Mouse (Mus musculus): ENCODE results near the gene Map4k3.
"Not testable (repeated sequence)": the region's sequence is repeated elsewhere in the genome, so short reads cannot be mapped to it uniquely, and the experiment has no call there.

The Map4k3 gene

GRCm38 (mm10) chr17:80728062-80728858 lies at the start of gene Map4k3:
TSS of gene Map4k3 (minus strand) at chr17:80728485.
- peak; percentile 89 for DNase-seq

DNA sequence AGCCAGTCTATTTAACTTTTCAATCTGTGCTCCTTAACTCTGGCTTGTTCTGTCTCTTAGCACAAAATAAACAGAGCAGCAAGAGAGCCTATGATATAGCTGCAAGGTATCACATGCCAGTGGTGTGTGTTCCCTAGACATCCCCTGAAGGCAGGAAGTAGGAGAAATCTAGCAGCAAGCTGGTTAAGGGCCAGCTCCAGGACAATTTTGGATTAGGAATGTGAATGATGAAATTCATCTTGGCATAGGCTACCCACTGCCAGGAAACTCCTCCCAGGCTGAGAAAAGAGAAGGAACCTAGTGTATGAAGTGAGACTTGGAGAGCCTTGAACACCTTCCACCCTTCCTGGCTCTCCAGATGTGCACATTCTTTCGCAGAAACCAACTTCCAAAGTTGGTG lies 49.3 kb upstream of the Map4k3 start:
- DNase-seq, result no peak

DNA sequence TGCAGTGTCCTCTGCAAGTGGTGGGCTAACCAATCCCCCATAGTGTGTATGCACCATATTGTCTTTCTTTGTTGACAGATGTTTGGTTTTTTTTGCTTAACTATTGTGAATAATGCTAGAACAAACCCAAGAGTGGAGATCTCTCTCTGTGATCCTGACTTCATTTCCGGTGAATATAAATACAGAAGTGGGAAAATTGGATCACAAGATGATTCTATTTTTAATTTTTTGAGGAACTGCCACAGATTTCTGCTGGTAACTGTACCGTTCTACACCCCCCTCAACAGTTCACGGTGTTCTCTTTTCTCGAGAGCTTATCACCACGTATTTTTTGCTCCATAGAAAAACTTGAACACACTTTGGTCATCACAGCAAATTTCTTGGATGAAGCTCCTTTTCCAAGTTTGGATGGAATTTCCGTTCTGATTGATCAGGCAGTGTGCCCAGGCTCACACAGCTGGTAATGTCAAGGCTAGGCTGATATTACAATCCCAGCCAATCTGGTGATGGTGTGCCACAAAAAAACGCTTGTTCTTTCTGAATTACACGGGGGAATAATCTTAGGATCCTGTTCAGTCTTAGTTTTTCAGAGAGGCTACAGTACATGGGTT lies 47.0 kb upstream of the Map4k3 start:
- peak; percentile 45 for DNase-seq

DNA sequence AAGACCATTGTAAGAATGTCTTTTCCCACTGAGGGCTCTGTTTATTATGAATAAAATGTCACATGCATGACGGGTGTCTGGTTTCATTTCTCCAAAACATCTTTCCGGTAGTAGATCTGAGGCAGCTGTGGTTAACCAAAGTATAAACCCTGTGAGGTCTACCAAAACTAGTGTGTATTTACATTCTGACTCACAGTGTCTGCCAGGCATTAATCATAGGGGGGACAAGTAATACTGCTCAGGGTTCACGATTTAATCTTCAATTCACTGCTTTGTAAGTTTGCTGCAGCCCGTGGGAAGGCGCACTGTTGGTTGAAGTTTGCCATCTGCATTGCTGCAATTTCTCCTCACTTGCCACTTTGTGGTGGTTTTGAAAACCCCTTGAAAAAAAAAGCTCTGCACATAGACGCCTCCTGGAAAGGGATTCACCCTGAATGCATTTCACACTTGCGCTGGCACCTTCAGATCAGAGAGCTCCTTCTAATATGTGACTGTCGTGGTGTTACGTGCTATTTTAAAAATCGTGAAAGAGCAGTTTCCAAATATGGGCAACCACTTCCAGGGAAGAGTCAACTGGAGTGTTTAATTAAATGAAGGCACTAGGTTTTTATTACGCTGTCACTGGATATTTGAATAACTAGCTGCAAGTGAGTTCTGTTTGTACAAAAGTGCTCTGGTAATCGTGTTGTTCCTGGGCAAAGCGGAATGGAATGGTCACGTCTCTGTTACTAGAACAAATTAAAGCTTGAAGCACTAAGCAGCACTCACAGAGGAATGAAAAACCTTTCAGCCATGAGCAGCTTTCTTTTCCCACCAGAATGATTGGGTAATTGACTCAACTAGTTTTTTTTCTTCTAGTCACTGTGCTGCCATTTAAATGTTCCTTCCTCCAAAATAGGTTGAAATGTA lies 44.5 kb upstream of the Map4k3 start:
- peak; percentile 23 for DNase-seq

DNA sequence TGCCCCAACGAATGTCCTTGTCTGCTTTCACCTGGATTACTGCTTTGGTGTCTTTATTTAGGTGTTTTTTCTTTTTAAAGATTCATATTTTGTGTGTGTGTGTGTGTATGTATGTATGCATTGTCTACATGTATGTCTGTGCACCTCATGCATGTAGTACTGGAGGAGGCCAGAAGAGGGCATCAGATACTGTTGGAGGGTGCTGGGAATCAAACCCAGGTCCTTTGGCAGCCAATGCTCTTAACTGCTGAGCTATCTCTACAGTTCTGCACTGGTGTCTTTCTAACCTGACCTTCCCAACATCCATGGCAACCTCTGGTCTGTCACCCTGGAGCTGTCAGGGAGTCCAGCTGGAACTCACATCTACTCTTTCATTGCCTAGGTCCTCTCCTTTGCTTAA lies 41.8 kb upstream of the Map4k3 start:
- no peak for DNase-seq

GRCm38 (mm10) chr17:80765204-80765603 lies 36.9 kb upstream of the Map4k3 start:
- DNase-seq, result no peak

DNA sequence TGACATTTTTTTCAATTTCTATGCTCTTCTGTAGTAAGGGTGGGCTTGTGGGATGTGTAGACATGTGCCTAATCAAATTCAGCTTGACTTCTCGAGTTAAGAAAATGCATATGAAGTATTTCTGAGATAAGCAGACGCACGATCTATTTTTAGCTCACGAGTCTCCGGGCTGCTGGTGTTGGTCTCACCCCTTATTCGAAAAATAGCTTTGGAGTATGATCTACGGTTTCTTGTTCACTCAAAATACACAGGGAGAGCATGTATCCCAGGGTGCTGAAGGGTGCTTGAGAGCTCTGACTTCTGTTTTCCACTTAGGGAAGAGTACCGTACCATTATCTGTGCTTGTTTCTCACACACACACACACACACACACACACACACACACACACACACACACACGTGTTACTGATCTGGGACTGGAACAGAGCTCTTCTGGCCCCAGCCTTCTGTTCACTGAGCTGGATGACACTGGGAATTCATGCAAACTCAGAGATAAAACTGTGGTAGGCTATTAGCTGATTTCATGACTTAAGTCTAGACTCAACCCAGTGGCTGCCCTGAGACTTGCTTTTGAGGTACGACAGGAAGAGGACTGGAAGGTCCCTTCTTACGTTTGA lies 34.9 kb upstream of the Map4k3 start:
- DNase-seq, result no peak

- DNase-seq, result no peak
These were observed 34.2 kb upstream of the Map4k3 start for GRCm38 (mm10) chr17:80762391-80763040.

- DNase-seq, result not testable (repeated sequence)
These were observed 32.9 kb upstream of the Map4k3 start for GRCm38 (mm10) chr17:80761191-80761590.

DNA sequence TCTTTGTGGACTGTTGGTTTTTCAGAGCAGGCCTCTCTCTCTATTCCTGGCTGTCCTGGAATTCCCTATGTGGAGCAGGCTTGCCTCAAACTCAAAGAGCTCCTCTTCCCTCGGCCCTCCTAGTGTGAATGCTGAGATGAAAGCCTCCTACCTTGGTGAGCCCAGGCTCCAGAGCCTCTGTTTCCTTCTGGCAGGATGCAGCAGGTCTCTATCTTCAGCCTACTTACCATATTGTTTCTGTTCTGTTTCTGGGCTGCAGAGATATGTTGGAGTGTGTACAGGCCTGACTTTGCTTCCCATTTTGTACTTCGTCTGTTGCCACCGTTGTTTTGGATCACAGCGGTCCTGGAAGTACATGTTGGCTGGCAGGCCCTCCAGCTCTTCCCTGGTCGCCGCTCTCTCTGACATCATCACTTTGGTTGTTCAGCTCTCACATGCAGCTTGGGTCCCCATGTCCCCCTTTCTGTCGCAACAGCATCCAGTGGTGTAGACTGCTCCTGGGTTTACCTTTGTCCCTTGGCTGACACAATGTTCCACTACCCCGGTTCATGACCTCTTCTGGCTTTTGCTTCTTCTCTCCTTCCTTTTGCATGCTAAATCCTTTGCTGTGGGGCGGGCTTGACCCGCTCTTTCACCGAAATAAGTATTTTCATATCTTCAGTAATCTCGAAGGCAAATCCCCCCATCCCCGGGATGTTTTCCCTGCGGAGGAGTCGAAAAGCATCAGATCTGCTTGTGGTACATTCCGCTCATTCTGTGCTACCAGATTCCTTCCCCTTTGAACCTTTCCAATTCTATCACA lies 32.3 kb upstream of the Map4k3 start:
- peak; percentile 30 for DNase-seq

DNA sequence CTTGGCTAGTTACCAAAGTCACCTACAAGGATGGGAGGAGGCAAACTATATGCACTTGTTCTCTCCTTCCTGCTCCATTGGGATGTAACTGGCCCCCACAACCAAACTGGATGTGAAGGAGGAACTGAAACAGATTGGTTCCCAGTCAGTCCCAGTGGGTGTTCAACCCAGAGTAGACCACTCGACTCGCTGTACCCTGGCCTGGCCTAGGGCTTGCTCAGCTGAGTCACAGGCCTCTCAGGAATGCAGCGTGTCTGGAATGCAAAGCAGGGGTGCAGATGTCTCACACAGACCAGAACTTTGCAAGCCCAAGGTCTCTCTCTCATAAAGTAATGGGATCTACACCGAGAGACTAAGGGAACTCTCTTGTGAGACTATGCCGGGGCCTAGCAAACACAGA lies 27.8 kb upstream of the Map4k3 start:
- no peak for DNase-seq

DNA sequence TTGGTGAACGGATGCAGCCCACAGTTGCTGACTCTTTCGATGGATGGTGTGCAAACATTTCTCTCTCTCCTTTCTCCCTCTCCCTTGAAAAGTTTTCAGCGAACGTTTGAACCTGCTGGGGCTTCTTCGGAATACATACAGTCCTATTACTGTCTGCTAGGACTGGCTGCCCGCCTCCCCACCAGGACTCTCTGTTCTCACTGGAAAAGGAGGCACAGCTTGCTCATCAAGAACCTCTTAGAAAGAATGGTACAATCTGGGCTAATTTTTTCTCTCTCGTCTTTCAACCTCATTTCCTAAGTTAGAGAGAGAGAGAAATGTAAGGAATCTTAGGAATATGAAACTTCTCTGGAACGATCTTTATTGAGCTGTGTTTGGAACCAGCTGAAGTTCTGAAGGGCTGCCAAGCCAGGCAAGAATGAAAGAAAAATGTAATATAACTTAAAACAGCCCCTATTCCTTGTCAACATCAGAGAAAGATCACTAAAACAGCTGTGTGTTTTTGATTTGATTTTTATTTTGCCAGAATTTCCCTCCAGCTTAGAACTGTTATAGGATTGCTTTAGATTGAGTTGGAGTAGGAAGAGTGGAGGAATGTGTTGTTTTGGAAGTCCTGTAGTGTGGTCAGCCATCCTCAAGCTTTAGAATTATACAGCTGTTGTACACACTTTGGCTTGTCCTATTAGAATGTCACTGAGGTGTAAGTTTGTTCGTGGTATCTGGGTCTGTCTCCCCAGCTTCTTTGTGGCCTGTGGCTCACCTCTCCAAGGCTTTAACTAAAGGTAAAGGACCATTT lies 27.0 kb upstream of the Map4k3 start:
- DNase-seq, result no peak

DNA sequence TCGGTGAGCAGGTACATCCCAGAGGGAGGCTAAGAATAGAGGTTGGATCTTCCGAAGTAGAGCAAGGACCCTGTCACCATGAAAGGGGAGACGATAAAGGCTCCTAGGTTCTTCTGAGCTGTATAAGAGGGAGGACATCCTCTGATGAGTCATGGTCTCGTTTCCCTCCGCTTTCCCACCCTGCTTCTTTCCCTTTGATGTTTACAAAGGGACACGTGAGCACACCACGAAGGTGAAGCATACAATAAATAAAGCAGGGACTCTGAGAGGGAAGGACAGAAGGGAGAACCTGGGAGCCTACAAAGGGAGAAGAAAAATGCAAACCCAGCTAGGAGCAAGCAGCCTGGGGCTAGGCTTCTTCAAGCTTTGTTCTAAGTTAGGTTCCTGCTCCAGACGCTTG lies 26.3 kb upstream of the Map4k3 start:
- no peak for DNase-seq

- DNase-seq, result no peak
These were observed 24.2 kb upstream of the Map4k3 start for GRCm38 (mm10) chr17:80752466-80752865.

GRCm38 (mm10) chr17:80739421-80739820 lies 11.1 kb upstream of the Map4k3 start:
- DNase-seq, result no peak

DNA sequence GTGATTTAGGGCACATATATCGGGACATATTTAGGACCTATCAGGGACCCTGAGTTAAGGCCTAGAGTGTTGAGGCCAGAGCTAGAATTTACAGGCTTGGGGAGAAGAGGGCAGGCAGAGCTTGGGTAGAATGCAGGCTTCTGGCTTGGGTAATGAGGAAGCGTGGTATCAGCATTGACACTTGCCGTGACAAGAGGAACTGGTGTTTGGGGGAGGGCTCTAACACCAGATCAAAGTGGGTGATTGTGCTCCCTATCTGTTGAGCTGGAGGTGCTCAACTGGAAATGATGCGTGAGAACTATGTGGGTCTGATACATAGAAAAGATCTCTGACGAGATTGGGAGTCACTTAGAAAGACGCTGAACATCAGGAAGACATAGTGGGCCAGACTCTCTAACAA lies 6.4 kb upstream of the Map4k3 start:
- DNase-seq, result no peak

DNA sequence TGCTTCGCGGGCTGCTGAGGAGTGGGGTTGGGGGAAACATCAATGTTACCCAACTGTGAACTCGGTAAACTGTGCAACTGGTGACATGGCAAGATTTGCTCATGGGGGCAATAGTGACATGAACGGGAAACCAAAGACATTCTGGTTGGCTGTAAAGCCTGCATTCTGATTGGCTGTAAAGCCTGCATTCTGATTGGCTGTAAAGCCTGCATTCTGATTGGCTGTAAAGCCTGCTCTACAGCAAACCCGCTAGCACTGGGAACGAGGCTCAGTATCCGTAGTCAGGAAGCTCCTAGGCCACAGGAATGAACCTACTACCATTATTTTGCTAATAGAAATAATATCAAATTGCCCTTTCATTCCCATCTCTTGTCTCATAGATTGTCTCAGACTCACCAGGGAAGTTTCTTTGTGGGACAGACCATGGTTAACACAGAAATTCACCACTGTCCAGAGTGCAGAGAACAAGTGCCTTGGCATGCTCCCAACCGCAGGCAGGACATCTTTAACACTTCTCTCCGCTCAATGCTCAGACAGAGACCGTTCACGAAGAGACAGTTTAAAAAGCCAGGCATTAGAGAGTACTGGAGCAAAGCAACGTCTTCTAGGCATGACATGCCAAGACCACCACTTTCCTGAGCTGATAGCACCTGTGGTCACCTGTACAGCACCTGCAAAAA lies 5.0 kb upstream of the Map4k3 start:
- no peak for DNase-seq

DNA sequence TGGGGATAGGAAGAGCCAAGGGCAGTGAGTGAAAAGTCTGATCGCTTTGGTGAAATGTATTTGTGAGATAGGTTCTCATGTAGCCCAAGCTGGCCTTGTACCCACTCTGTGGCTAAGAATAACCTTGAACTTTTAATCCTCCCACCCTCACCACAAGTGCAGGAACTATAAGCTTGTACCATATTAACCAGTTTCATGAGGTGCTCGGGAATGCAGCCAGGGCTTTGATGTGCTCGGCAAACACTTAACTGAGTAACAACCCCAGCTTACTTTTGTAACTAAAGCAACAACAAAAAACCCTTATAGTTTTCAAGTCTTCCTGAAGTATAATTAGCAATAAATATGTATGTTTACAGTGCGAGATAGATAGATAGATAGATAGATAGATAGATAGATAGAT lies 4.0 kb upstream of the Map4k3 start:
- DNase-seq, result no peak

DNA sequence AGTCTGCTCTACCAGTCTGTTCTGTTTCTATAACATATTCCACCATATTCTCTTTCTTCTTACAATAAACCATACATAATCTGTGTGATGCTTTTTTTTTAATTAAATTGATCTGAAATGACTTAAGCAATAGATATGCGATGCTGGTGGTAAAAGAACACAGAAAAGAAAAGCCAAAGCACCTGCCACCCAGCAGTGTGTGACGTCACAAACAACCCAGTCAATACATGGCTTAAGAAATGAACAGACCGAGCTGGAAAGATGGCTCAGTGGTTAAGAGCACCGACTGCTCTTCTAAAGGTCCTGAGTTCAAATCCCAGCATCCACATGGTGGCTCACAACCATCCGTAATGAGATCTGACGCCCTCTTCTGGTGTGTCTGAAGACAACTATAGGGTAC lies 2.0 kb upstream of the Map4k3 start:
- not testable (repeated sequence) for DNase-seq

GRCm38 (mm10) chr17:80729825-80730224 lies 1.5 kb upstream of the Map4k3 start:
- DNase-seq, result no peak

Data from right cerebral cortex, postnatal 25 days (tissue).